Mouse (Mus musculus) lung, adult 2 months (tissue): ENCODE data around the gene Afmid. TPM values are rescaled to one million over a fixed set of nuclear protein-coding genes. Genes with fewer than 3 reads are reported as not detected.

Source experiments
- DNase-seq: peaks from one replicate; pipeline ENCODE4 v3.0.0; 2022
- H3K4me1 ChIP-seq: fragments of 200-500 bp; 2 replicates; pipeline ENCODE4 v1.6.1; 2011; ENCODE audit warnings: low read length; ENCODE audit not compliant: control insufficient read depth, insufficient read depth
- H3K4me3 ChIP-seq: fragments of 200-500 bp; replicated peaks from 2 replicates; pipeline ENCODE3; 2011; ENCODE audit warnings: low read depth, mild to moderate bottlenecking, control low read depth, low read length; ENCODE audit errors: extremely low read depth
- CTCF ChIP-seq: fragments of 200-500 bp; IDR thresholded peaks from 2 replicates; pipeline ENCODE4 v1.5.1; 2011; ENCODE audit warnings: mild to moderate bottlenecking, low read length, control low read depth; ENCODE audit not compliant: insufficient read depth
- POLR2A ChIP-seq: fragments of 200-500 bp; IDR thresholded peaks from 2 replicates; pipeline ENCODE4 v1.6.1; 2011; ENCODE audit warnings: low read depth, mild to moderate bottlenecking, control low read depth, low read length, borderline replicate concordance; ENCODE audit errors: extremely low read depth
- WGBS: fragments of 180-500 bp; shearing (Covaris S2); methylation state at CpG from one replicate; pipeline ENCODE4 v1.1.7; 2018; 5-methylcytosine and 5-hydroxymethylcytosine counted together
- polyA plus RNA-seq: library from polyadenylated mRNA; depleted of rRNA; stranded (reverse); fragments of >200 nt; gene quantifications from 2 replicates; pipeline ENCODE4 v1.2.3, GENCODE M21; 2012

The Afmid gene
- polyA plus RNA-seq, 1 experiment = 6.0 TPM

GRCm38 (mm10) chr11:117872861-117873608, 47.3 kb downstream of the Afmid start, which contains the start of gene Tha1:
Tha1 (minus strand) TSS chr11:117873481.
- no peak for TF ChIP-seq CTCF
- TF ChIP-seq POLR2A = peak; percentile 67; the same call in 1 of the 2 replicates
- Histone ChIP-seq H3K4me1 (peaks cover 8% of the 10 kb centered on the region), H3K4me3 (peak within 1 kb of the TSS; percentile 93)
- DNase-seq = peak; percentile 77
- WGBS = 1% methylated on average over 51 of the region's 51 CpGs

DNA sequence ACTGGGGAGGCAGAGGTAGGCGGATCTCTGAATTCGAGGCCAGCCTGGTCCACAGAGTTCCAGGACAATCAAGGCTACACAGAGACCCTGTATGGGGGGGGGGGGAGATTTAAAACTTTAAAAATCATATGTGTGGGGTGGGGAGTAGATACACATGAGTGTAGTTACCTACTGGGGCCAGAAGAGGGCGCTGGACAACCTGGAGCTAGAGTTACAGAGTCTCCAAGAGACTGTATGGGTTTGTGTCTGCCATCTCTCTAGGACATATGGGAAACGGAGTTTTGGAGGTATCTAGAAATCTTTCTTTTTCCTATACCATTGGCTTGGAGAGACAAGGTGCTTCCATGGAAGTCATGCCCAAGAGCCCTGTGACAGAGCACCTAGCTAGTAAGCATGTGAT, 48.7 kb downstream of the Afmid start:
- Histone ChIP-seq H3K4me3 (no peak overlapping the region), H3K4me1 (peaks cover 17% of the 10 kb centered on the region)
- TF ChIP-seq CTCF (0 out of 2 replicates have a peak, but pooled peaks have one; percentile 8), POLR2A (no peak)
- DNase-seq = no peak
- WGBS = 62% methylated on average over 4 of the region's 4 CpGs

DNA sequence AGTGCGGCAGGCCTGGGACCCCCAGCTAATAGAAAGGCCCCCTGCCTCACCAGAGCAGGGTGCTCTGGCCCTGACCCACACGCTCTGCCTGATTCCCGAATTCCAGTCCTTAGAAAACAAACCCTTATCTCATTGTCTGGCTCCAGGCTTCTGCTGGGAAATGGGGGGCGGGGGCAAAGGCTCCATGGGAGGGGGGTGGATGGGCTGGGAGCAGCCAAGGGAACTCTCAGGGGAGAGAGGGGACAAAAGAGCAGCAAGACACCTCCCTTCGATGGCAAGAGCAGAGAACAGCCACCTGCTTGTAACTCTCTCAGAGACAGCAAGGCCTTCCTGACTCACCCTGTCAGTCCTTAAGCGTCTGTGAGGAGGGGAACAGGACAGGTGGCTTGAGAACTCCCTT, 50.0 kb downstream of the Afmid start:
- DNase-seq = no peak
- no peak overlapping the region for H3K4me3 ChIP-seq
- no peak for TF ChIP-seq POLR2A
- no peak for TF ChIP-seq CTCF
- H3K4me1 ChIP-seq = peaks cover 20% of the 10 kb centered on the region
- WGBS = 50% methylated on average over 6 of the region's 6 CpGs

DNA sequence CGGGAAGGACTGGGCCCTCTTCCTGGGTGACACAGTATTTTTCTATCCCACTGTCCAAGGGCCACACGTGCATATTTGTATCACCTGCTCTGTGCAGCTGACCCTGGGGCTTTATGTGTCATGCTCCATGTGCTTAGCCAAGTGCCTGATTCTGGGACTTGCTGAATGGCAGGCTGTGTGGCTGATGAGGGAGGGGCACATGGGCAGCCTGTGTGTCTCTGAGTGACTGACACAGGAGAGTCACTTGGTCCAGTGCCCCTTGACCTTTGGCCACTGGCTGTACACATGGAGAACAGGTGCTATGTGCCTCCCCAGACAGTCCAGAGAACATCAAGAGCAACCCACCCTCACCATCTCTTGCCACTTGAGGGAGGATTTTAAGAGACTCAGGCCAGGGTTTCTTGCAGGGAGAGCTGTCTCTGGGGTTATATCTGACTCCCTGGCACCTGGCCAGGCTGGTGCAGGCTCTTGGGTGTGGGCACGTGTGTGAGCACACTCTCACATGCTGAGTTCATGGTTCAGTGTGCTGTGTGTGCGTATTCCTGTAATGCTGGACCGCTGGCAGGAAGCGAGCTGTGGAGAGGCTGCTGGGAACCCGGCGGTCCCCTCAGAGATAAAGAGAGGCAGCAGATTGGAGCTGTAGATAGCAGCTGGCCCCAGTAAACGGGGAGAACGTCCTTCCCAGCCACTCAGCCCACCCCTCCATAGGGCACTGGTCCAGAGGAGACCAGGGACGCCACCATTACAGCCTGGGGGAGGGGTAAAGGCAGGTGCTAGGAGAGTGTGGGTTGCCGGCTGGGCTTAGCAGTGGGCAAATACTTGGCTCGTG, 52.4 kb downstream of the Afmid start:
- 14% methylated on average over 13 of the region's 13 CpGs for WGBS
- no peak for DNase-seq
- TF ChIP-seq POLR2A (no peak), CTCF (no peak)
- H3K4me3 ChIP-seq = no peak overlapping the region
- H3K4me1 ChIP-seq = peaks cover 37% of the 10 kb centered on the region

GRCm38 (mm10) chr11:117878892-117879291, 53.2 kb downstream of the Afmid start:
- WGBS = 43% methylated on average over 8 of the region's 8 CpGs
- H3K4me1 ChIP-seq = peaks cover 36% of the 10 kb centered on the region
- no peak for TF ChIP-seq POLR2A
- TF ChIP-seq CTCF = no peak
- DNase-seq = no peak
- H3K4me3 ChIP-seq = no peak overlapping the region

- DNase-seq = no peak
- whole genome bisulfite sequencing = 81% methylated on average over 6 of the region's 6 CpGs
- Histone ChIP-seq H3K4me3 (no peak overlapping the region), H3K4me1 (peaks cover 36% of the 10 kb centered on the region)
- TF ChIP-seq CTCF = no peak
- no peak for TF ChIP-seq POLR2A
Observed at GRCm38 (mm10) chr11:117879676-117880075, 54.0 kb downstream of the Afmid start.

DNA sequence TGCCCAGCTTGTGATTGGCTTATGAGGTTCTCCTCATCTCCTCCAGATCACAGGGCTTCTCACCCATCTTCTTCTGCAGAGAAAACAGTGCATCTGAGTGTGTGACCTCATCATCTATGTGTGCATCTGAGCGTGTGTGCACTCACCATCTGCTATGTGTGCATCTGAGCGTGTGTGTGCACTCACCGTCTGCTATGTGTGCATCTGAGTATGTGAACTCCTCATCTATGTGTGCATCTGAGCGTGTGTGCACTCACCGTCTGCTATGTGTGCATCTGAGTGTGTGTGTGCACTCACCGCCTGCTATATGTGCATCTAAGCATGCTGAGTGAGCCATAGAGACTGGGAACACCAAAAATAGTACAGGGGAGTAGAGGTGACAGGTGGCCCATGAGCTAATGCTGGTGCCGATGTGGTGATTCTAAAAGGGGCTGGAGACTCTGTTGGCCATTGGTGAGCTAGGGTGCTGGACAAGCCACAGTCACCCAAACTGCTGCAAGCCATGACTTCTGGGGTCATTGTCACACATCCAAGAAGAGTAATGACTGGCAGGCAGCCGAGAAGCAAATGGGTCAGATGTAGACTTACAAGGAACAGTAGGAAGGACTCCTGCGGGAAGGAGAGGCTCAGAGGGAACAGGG, 54.7 kb downstream of the Afmid start:
- peaks cover 36% of the 10 kb centered on the region for H3K4me1 ChIP-seq
- 84% methylated on average over 9 of the region's 9 CpGs for WGBS
- TF ChIP-seq POLR2A (no peak), CTCF (no peak)

GRCm38 (mm10) chr11:117880977-117881358, 55.2 kb downstream of the Afmid start:
- peaks cover 39% of the 10 kb centered on the region for H3K4me1 ChIP-seq
- H3K4me3 ChIP-seq = no peak overlapping the region
- TF ChIP-seq POLR2A = no peak
- TF ChIP-seq CTCF = no peak
- WGBS = 70% methylated on average over 6 of the region's 6 CpGs
- no peak for DNase-seq

More for the DNA sequence above, 54.7 kb downstream of the Afmid start:
- H3K4me3 ChIP-seq = no peak overlapping the region
- no peak for DNase-seq

DNA sequence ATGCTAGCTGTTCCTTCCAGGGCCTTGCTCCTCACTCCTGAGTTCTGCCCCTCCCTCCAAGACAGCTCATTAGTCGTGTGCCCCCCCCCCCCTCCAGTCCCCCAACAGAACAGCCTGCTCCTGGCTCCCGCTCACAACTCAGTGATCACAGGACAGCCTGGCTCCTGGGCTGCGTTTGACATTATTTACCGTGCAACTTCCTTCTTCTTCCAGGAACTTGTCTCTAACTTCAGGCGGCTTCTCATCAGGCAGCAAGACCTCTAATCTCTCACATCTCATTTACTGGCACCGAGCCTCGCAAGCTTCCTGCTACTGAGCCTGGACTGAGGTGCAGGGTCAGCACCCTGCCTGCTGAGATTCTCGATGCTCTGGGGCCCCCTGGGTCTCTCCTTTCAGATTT, 56.1 kb downstream of the Afmid start:
- Histone ChIP-seq H3K4me1 (peaks cover 44% of the 10 kb centered on the region), H3K4me3 (no peak overlapping the region)
- WGBS = 5% methylated on average over 8 of the region's 8 CpGs
- no peak for TF ChIP-seq POLR2A
- DNase-seq = no peak
